In the genomic region with DNA sequence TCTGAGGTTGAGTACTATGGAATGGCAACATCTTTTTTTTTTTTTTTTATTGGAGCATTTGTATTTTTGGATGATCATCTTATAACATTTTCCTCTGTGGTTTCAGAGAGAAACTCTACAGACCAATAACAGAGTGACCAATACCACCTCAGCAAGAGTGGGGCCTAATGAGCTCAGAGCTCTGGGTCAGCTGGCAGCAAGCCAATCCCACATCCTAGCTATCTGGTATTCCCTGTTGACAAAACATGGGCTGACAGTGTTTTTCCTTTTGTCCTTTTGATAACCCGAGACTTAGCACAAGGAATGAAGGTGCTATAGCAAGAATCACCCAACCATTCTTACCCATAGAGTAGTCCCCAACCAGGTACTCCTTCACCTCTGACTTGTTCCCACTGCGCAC, we compare ENCODE assay signal across 17 mouse cellular contexts.
"Had no signal": no experiment of that assay in that cellular context is flagged by ENCODE, and none has a peak within 500 bp of the region (broad histone marks: within the 10 kb centered on the region; RNA-seq: fewer than 3 reads in every experiment).

No protein-coding gene starts in this region.

- H3K27ac ChIP-seq: lung, embryonic 15.5 days; midbrain, embryonic 10.5 days; midbrain, embryonic 12.5 days; neural tube, embryonic 13.5 days; neural tube, embryonic 15.5 days had no signal

- H3K4me1 ChIP-seq: lung, embryonic 15.5 days; midbrain, embryonic 10.5 days; midbrain, embryonic 12.5 days; neural tube, embryonic 13.5 days; neural tube, embryonic 15.5 days had no signal

- DNase-seq: lung, adult 18-20 months; lung, postnatal 14 days; lung, postnatal 4 days; midbrain, embryonic 14.5 days; right cerebral cortex, adult 18-20 months; right cerebral cortex, postnatal 25 days; right cerebral cortex, postnatal 4 days; spleen, adult 18-20 months; thymus, adult 18-20 months; thymus, postnatal 14 days; thymus, postnatal 4 days had no signal

- H3K36me3 ChIP-seq: lung, embryonic 15.5 days; midbrain, embryonic 10.5 days; midbrain, embryonic 12.5 days had no signal

- H3K9me3 ChIP-seq: lung, embryonic 15.5 days; midbrain, embryonic 10.5 days; midbrain, embryonic 12.5 days; neural tube, embryonic 13.5 days; neural tube, embryonic 15.5 days had no signal

- H3K27me3 ChIP-seq: lung, embryonic 15.5 days; midbrain, embryonic 12.5 days; neural tube, embryonic 13.5 days; neural tube, embryonic 15.5 days had no signal

- H3K4me3 ChIP-seq: lung, embryonic 15.5 days; midbrain, embryonic 10.5 days; midbrain, embryonic 12.5 days; myocyte; neural tube, embryonic 13.5 days; neural tube, embryonic 15.5 days had no signal
